Mouse (Mus musculus) heart, embryonic 16.5 days (tissue): ENCODE measurements at regions not wholly inside any gene's neighbourhood (a gene's known extent, or its start where the extent isn't known, plus 50 kb on each side); places are given as distances from the start of the nearest gene placed in this dataset.

Experiments
- ATAC-seq: fragments of 200-750 bp; cut with Nextera tagmentation; replicated peaks from 2 replicates; pipeline ENCODE4 v1.8.0; 2017; ENCODE audit warnings: moderate number of reproducible peaks; ENCODE audit not compliant: insufficient read depth, low FRiP score; ENCODE audit errors: extremely low read depth
- H3K27ac ChIP-seq: fragments of 300-500 bp; sonication (generic); 2 replicates; pipeline ENCODE4 v1.5.1; 2014; ENCODE audit warnings: mild to moderate bottlenecking, low read length, control low read depth, moderate library complexity
- H3K27me3 ChIP-seq: fragments of 300-500 bp; sonication (generic); 2 replicates; pipeline ENCODE4 v1.6.1; 2014; ENCODE audit warnings: low read length, mixed read lengths; ENCODE audit not compliant: control insufficient read depth, insufficient read depth
- H3K36me3 ChIP-seq: fragments of 300-500 bp; sonication (generic); 2 replicates; pipeline ENCODE4 v1.6.1; 2014; ENCODE audit not compliant: control insufficient read depth, insufficient read depth
- H3K4me1 ChIP-seq: fragments of 300-500 bp; sonication (generic); 2 replicates; pipeline ENCODE4 v1.6.1; 2014; ENCODE audit warnings: low read length, mixed read lengths; ENCODE audit not compliant: control insufficient read depth, insufficient read depth
- H3K4me2 ChIP-seq: fragments of 300-500 bp; sonication (generic); 2 replicates; pipeline ENCODE4 v1.6.1; 2014; ENCODE audit warnings: low read depth, mild to moderate bottlenecking, control low read depth, low read length
- H3K4me3 ChIP-seq: fragments of 300-500 bp; sonication (generic); 2 replicates; pipeline ENCODE4 v1.5.1; 2014; ENCODE audit warnings: mild to moderate bottlenecking, control low read depth, low read length
- H3K9ac ChIP-seq: fragments of 300-500 bp; sonication (generic); 2 replicates; pipeline ENCODE4 v1.6.1; 2014; ENCODE audit warnings: low read length, control low read depth
- H3K9me3 ChIP-seq: fragments of 300-500 bp; sonication (generic); replicated peaks from 2 replicates; pipeline ENCODE4 v1.6.1; 2016; ENCODE audit warnings: low read length; ENCODE audit not compliant: control insufficient read depth
- WGBS: fragments of 180-500 bp; shearing (Covaris S2); extraction: QIAGEN DNeasy Blood & Tissue Kit; methylation state at CpG from one replicate; pipeline ENCODE4 v1.1.7; 2014; 5-methylcytosine and 5-hydroxymethylcytosine counted together

DNA sequence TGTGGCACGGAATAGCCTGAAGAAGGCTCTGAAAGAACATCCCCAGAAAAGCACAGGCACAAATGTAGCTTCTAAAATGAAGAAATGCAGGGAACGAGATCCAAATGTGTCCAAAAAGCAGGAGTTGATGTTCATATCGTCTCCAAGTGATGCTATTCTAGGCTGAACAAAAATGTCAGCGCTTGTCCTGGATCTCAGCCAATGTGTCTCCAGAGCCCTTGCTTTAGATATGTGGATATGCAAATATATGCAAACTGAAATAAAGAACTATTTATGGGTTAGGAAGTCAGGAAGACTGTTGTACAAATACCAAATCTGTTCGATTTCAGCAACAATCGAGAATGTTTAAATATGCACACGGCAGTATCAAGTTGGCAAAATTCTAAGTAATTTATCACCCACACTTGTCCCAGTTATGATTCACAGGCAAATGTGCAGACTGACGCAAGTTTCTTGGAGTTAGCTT is 320.4 kb downstream of the Synb start:
- Histone ChIP-seq H3K27me3 (no peaks in the 10 kb centered on the region), H3K4me2 (peak overlapping the region; percentile 40), H3K27ac (peak overlapping the region; percentile 68), H3K9me3 (0 out of 2 replicates have a peak, but pooled peaks cover 2% of the 10 kb centered on the region), H3K4me1 (peaks cover 8% of the 10 kb centered on the region), H3K36me3 (no peaks in the 10 kb centered on the region), H3K9ac (no peak overlapping the region), H3K4me3 (no peak overlapping the region)
- 43% methylated on average over 8 of the region's 8 CpGs for WGBS
- ATAC-seq = no peak

GRCm38 (mm10) chr14:68966758-68967157 is 327.3 kb downstream of the Synb start:
- 3% methylated on average over 1 of the region's 1 CpGs for WGBS
- Histone ChIP-seq H3K27me3 (no peaks in the 10 kb centered on the region), H3K4me2 (no peak overlapping the region), H3K36me3 (no peaks in the 10 kb centered on the region), H3K4me3 (no peak overlapping the region), H3K4me1 (no peaks in the 10 kb centered on the region), H3K9me3 (0 out of 2 replicates have a peak, but pooled peaks cover 2% of the 10 kb centered on the region), H3K27ac (no peak overlapping the region), H3K9ac (no peak overlapping the region)
- no peak for ATAC-seq

DNA sequence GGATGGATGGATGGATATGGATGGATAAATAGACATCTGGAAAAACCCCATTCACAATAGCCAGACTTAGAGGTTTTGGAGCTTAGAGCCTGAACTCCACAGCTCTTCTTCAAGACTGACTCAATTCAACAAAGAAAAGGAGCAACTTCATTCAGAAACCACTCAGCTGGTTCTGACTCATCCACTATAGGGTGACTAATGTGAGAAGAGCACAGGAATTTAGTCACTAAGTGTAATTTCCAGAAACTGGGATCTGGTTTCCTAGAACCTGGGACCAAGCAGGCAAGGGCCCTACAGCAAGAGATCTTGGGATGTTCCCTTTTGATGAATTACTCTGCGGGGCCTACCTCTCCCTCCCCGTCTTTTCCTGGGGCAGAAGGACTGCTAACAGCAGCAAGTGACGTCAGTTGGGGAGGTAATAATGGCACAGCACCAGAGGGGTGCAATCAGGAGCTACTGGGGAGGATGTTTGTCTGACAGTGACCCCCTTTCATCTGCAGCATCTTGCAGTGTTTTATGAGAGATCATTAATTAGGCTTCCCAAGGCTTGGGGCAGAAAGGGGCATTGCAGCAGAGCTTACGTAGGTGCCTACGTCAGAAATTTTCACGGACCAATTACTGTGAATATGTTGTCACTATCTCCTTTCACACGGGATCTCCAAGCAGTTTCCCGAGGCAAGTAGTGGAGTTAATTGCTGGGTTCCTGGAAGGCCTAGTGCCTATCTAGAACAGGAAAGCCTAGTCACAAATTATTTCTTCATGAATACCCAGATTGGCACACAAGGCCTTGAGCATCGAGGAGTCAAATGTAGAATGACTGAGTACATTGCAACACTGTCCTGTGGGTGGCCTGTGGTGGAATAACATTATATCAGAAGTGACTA is 339.3 kb downstream of the Synb start:
- H3K4me2 ChIP-seq = no peak overlapping the region
- no peaks in the 10 kb centered on the region for H3K36me3 ChIP-seq
- WGBS = 73% methylated on average over 9 of the region's 9 CpGs
- H3K9ac ChIP-seq = no peak overlapping the region
- H3K4me1 ChIP-seq = no peaks in the 10 kb centered on the region
- H3K4me3 ChIP-seq = no peak overlapping the region
- ATAC-seq = no peak
- H3K27me3 ChIP-seq = no peaks in the 10 kb centered on the region
- H3K9me3 ChIP-seq = no peaks in the 10 kb centered on the region
- no peak overlapping the region for H3K27ac ChIP-seq

GRCm38 (mm10) chr14:68945906-68946305 is 348.2 kb downstream of the Synb start:
- Histone ChIP-seq H3K9me3 (no peaks in the 10 kb centered on the region), H3K27ac (no peak overlapping the region), H3K4me3 (no peak overlapping the region), H3K4me1 (peaks cover 15% of the 10 kb centered on the region), H3K4me2 (no peak overlapping the region), H3K27me3 (no peaks in the 10 kb centered on the region), H3K36me3 (no peaks in the 10 kb centered on the region), H3K9ac (no peak overlapping the region)
- WGBS = 61% methylated on average over 3 of the region's 3 CpGs
- no peak for ATAC-seq

- ATAC-seq = no peak
- H3K36me3 ChIP-seq = no peaks in the 10 kb centered on the region
- no peak overlapping the region for H3K27ac ChIP-seq
- H3K9ac ChIP-seq = no peak overlapping the region
- no peak overlapping the region for H3K4me2 ChIP-seq
- H3K9me3 ChIP-seq = no peaks in the 10 kb centered on the region
- H3K4me3 ChIP-seq = no peak overlapping the region
- 45% methylated on average over 4 of the region's 4 CpGs for WGBS
- H3K27me3 ChIP-seq = no peaks in the 10 kb centered on the region
- peaks cover 15% of the 10 kb centered on the region for H3K4me1 ChIP-seq
Measured at GRCm38 (mm10) chr14:68945434-68945833, 348.7 kb downstream of the Synb start.

DNA sequence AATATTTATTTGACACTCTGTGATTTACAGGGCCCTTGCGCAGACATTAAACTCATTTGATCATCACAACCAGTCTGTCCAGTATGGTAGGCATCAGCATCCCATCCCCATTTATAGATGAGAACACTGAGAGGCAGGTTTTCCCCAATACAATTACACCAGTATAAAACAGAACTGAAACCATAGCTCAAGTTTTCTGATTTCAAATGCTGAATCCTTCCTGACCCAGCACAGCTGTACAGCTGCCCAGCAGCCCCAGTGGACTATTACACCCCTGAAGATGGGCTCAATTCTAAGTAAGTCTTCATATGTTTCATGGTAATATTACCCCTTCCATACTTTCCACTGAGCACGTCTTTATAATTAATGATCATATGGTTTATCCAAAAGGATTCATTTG is 352.3 kb downstream of the Synb start:
- no peak overlapping the region for H3K4me2 ChIP-seq
- ATAC-seq = no peak

GRCm38 (mm10) chr14:68941132-68941690 is 352.9 kb downstream of the Synb start:
- H3K4me2 ChIP-seq = no peak overlapping the region
- H3K27me3 ChIP-seq = no peaks in the 10 kb centered on the region
- H3K36me3 ChIP-seq = no peaks in the 10 kb centered on the region
- no peak overlapping the region for H3K9ac ChIP-seq
- H3K4me1 ChIP-seq = peaks cover 7% of the 10 kb centered on the region
- no peak overlapping the region for H3K4me3 ChIP-seq
- peaks cover 3% of the 10 kb centered on the region for H3K9me3 ChIP-seq
- no peak overlapping the region for H3K27ac ChIP-seq
- WGBS = 53% methylated on average over 7 of the region's 7 CpGs
- ATAC-seq = no peak

More for the DNA sequence above, 352.3 kb downstream of the Synb start:
- Histone ChIP-seq H3K9me3 (no peaks in the 10 kb centered on the region), H3K4me3 (no peak overlapping the region), H3K27ac (no peak overlapping the region), H3K36me3 (no peaks in the 10 kb centered on the region), H3K27me3 (no peaks in the 10 kb centered on the region), H3K9ac (no peak overlapping the region), H3K4me1 (peaks cover 8% of the 10 kb centered on the region)
- 82% methylated on average over 2 of the region's 2 CpGs for WGBS

DNA sequence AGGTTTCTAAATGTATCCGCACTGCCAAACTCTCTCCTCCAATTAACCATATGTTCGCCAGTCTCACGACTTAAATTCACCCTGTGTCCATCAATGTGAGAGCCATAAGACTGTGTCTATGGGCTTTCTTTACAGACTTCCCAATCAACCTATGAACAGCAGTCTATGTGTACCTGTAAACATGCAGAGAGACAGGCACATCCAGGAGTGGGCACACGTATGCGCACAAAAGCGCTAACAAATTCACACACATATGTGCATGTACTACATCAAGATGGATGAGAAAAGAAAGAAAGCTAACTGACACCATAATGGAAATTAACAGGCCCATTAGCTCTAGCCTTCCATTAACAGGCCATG is 358.8 kb downstream of the Synb start:
- H3K4me3 ChIP-seq = no peak overlapping the region
- H3K36me3 ChIP-seq = no peaks in the 10 kb centered on the region
- peaks cover 14% of the 10 kb centered on the region; the same call in 1 of the 2 replicates for H3K4me1 ChIP-seq
- no peak overlapping the region for H3K27ac ChIP-seq
- no peak overlapping the region for H3K9ac ChIP-seq
- no peak overlapping the region for H3K4me2 ChIP-seq
- no peaks in the 10 kb centered on the region for H3K27me3 ChIP-seq
- peaks cover 4% of the 10 kb centered on the region for H3K9me3 ChIP-seq
- no peak for ATAC-seq
- WGBS = 78% methylated on average over 6 of the region's 6 CpGs

- ATAC-seq = no peak
- H3K27ac ChIP-seq = peak overlapping the region; percentile 35; the same call in 1 of the 2 replicates
- peaks cover 14% of the 10 kb centered on the region; the same call in 1 of the 2 replicates for H3K4me1 ChIP-seq
- H3K36me3 ChIP-seq = no peaks in the 10 kb centered on the region
- no peaks in the 10 kb centered on the region for H3K27me3 ChIP-seq
- peak overlapping the region; percentile 43 for H3K9ac ChIP-seq
- peak overlapping the region; percentile 14; the same call in 1 of the 2 replicates for H3K4me3 ChIP-seq
- H3K4me2 ChIP-seq = peak overlapping the region; percentile 48
- peaks cover 4% of the 10 kb centered on the region for H3K9me3 ChIP-seq
- 31% methylated on average over 12 of the region's 12 CpGs for WGBS
Measured at GRCm38 (mm10) chr14:68934611-68935302, 359.3 kb downstream of the Synb start.
